Mouse (Mus musculus): ENCODE data around the gene Ccdc163.
A peak's percentile ranks its signal among the peaks of the same experiment; 100 is the strongest.

Gene Ccdc163

DNA sequence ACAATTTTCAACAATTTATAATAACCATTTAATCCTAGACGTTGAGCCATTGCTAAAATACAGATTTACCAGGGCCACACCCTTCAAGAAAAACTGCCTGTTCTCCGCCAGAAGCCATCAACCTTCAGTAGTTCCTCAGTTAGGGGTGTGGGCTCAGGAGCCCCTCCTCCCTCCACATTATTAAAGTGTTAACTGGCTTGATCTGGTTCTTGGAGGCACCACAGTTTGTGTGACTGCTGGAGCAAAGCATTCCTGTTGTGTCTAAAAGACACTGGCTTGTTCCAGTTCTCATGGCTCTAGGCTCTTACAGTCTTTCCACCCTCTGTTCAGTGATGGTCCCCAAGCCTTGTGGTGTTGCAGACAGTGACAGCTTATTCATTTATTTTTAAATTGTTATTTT is 72.2 kb downstream of the Ccdc163 start:
- no peak for DNase-seq (ENCODE audit: low spot score in 2 of 2)

- DNase-seq (ENCODE audit: low spot score in 2 of 2), result no peak
Observed at GRCm38 (mm10) chr4:116781366-116781765, 73.1 kb downstream of the Ccdc163 start.

DNA sequence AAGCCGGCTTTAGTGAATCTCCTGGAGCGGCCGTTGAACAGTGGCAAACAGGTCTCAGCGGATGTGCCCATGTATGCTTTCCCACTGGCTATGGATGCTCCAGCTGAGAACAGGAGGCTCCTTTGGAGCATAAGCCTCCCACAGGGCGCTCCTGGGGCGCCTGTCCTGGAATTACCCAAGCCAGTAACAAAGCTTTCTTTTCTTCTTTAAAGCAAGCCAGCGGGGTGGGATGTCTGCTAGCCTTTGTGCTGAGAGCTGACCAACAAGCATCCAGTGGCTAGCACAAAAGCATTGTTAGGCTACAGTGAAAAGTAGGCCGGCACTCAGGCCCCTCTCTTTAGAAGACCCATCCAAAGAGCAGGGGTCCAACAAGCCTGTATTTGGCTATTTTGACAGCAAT is 73.9 kb downstream of the Ccdc163 start:
- no peak for DNase-seq (ENCODE audit: low spot score in 2 of 2)

- no peak for DNase-seq (ENCODE audit: low spot score in 2 of 2)
Observed at GRCm38 (mm10) chr4:116786587-116786986, 78.3 kb downstream of the Ccdc163 start.

GRCm38 (mm10) chr4:116787985-116788760 is 79.9 kb downstream of the Ccdc163 start:
- DNase-seq (ENCODE audit: low spot score in 2 of 2), result no peak

DNA sequence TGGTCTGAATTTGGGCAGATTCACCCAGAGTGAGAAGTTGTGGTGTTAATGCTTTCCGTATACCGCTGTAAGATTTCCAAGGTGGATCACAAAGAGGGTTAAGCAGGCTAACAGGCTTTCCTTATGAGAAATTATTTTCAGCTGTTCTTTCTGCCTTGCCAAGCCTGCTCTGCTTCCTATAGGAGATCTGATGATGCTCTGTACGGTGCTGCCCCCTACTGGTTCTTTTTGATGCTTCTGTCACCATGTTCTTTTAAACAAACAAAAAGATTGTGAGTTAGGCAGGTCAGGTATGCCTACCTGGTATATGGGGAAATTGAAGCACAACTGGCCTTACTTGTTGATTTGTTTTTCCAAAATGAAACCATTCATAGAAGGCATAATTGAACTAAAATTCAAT is 80.6 kb downstream of the Ccdc163 start:
- peak; percentile 61 to 80 for DNase-seq (ENCODE audit: low spot score in 2 of 2)

DNA sequence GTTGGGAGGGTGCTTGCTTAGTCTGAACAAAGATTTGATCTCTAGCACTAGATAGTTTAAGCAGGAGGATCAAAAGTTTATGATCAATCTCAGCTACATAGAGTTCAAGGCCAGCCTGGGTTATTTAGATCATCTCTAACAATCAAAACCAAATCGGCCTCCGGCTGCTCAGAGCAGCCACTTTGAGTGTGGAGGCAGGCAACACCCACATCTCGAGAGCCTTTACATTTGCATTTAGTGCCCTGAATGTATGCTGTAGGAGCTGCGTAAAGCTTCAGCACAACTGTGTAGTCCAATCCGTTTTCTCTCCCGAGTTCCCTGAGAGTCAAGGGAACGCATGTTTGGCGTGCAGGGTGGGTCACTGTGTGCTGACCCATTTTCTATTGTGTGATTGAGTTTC is 84.1 kb downstream of the Ccdc163 start:
- DNase-seq (ENCODE audit: low spot score in 2 of 2), result no peak

DNA sequence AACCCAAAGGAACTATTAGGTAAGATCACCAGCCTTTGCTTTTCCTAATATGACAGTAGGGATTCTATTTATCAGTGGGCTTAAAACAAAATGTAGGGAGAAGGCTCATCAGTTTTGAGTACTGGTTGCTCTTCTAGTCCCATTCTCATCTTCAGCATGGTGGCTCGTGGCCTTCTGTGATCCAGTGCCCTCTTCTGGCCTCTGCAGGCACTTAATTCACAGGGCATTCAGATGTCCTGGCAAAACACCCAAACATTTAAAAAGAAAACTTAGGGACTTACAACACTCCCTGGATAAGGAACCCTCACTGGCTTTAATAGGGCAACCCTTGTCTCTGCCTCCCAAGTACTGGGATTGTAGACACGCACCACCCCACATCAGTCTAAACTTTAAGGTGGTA is 86.0 kb downstream of the Ccdc163 start:
- DNase-seq (ENCODE audit: low spot score in 2 of 2), result no peak

DNA sequence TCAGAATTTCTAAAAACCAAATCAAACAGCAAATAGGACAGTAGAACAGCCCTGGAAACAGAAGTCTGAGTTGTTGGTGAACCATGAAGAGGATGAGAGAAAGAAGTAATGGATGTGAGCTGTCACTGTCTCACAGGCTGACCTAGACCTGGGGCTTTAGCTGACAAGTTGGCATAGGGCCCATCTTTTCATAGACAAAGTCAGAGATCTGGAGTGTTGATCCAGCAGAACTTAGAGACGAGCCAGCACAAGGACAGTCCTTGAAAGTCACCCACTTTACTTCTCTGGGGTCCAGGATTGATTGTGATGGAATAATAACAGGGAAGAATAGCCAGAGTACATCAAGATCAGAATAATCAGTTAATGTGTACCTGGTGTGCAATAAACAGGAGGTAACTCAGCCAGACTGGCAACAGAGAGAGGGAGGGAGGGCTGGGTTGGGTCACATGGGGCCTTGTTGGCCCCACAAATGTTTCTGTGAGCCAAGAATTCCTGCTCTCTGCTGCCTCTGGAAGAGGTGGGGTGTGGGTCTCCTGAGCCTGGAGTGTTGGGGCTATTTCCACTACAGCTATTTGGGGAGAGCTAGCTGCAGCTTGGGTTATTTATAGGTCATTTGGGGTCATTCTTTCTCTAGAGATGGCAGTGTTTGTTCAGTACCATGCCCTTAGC is 88.3 kb downstream of the Ccdc163 start:
- DNase-seq (ENCODE audit: low spot score in 2 of 2), result no peak

- no peak for DNase-seq (ENCODE audit: low spot score in 2 of 2)
Observed at GRCm38 (mm10) chr4:116799901-116800300, 91.6 kb downstream of the Ccdc163 start.
